Mouse (Mus musculus): ENCODE data around the gene Hscb. TPM values are rescaled to one million over a fixed set of nuclear protein-coding genes. Genes with fewer than 3 reads are reported as not detected.
A peak's percentile ranks its signal among the peaks of the same experiment; 100 is the strongest.
"Not testable (repeated sequence)": the region's sequence is repeated elsewhere in the genome, so short reads cannot be mapped to it uniquely, and the experiment has no call there.

Hscb gene
- total and polyA plus RNA-seq, 3 experiments, result 17.7 to 18.7 (median 18.5) TPM

DNA sequence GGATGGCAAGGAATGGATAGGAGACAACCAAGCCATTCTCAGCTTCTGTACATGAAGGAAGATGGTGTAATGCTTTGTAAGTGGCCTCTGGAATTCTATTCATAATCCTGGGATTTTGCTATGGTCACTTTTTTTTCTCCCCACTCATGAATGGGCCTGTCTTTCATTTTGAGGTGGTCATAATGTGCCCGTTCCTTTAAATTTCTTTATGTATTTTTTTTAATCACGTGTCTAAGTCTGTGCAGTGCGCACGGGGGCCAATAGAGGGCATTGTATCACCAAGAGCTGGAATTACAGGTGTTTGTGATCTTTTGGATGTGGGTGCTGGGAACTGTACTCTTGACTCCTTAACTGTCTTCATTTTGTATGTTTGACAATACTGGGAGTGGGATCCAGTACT is 888 bp upstream of the Hscb start:
- DNase-seq, result peak; percentile 38 to 57
- intact Hi-C loops (cut with DNase I), result loop anchor here (2.0 to 5.0 kb wide), 4 partner anchors 14 to 367 kb away; partner anchors contain the start of genes Ttc28 and Ulk1
- Histone ChIP-seq H3K27me3 (ENCODE audit: control insufficient read depth, insufficient read depth, low read length) (no peaks in the 10 kb centered on the region), H3K4me3 (peak overlapping the region; percentile 64), H3K79me2 (replicated peaks; ENCODE audit: control insufficient read depth, insufficient read depth, low read length) (no peaks in the 10 kb centered on the region), H3K27ac (peak overlapping the region; percentile 88), H3K4me1 (ENCODE audit: control insufficient read depth, insufficient read depth, low read length) (peaks cover 1% of the 10 kb centered on the region), H3K9ac (ENCODE audit: low read depth, low read length) (peak overlapping the region; percentile 18; the same call in 1 of the 2 replicates), H3K36me3 (ENCODE audit: control insufficient read depth, insufficient read depth, low read length) (no peaks in the 10 kb centered on the region)
- WGBS, result 10% methylated on average over 4 of the region's 4 CpGs
- TF ChIP-seq CTCF (IDR thresholded peaks at IDR 0.05) (peak; percentile 77), POLR2A (IDR thresholded peaks at IDR 0.05; ENCODE audit: insufficient read depth, low read depth, low read length) (no peak)

DNA sequence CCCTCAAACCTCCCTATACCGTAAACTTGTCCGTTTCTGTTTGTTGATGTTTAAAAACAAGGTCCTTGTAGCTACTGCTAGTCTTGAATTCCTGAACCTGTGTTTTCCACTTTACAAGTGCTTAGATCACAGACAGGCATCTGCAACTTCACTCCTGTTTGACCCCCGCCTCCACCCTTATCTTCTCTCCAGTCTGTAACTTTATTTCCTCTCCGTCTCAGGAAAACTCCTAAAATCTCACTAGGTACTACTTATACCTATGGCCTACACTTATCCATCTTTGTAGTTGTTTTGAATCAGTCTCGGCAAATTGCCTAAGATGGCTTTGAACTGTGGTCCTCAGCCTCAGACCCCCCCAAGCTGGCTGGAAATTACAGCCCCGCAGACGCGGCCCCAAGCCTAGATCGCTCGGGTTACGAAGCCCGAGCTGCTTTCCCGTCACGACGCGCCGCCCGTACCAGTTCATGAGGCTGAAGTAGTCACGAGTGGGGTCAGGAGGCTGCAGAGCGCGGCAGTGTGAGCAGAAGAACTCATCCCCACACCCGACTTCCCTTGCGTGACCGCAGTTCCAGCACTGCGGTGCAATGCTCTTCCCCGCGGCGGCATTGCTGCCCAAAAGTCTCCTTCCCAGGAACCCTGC is 419 bp downstream of the Hscb start:
- Histone ChIP-seq H3K27me3 (ENCODE audit: control insufficient read depth, insufficient read depth, low read length) (no peaks in the 10 kb centered on the region), H3K36me3 (ENCODE audit: control insufficient read depth, insufficient read depth, low read length) (no peaks in the 10 kb centered on the region), H3K79me2 (replicated peaks; ENCODE audit: control insufficient read depth, insufficient read depth, low read length) (no peaks in the 10 kb centered on the region), H3K27ac (peak overlapping the region; percentile 88), H3K4me3 (peak overlapping the region; percentile 64), H3K9ac (ENCODE audit: low read depth, low read length) (peak overlapping the region; percentile 69), H3K4me1 (ENCODE audit: control insufficient read depth, insufficient read depth, low read length) (peaks cover 1% of the 10 kb centered on the region)
- no peak for DNase-seq
- TF ChIP-seq CTCF (IDR thresholded peaks at IDR 0.05), result no peak
- TF ChIP-seq POLR2A (IDR thresholded peaks at IDR 0.05; ENCODE audit: insufficient read depth, low read depth, low read length), result no peak
- TF ChIP-seq EP300 (IDR thresholded peaks at IDR 0.05; ENCODE audit: insufficient read depth, low read depth, low read length), result no peak
- intact Hi-C loops (cut with DNase I), result loop anchor here (2.0 kb wide), 1 partner anchor 140 kb away; no protein-coding TSS in a partner anchor
- WGBS, result 5% methylated on average over 28 of the region's 28 CpGs

DNA sequence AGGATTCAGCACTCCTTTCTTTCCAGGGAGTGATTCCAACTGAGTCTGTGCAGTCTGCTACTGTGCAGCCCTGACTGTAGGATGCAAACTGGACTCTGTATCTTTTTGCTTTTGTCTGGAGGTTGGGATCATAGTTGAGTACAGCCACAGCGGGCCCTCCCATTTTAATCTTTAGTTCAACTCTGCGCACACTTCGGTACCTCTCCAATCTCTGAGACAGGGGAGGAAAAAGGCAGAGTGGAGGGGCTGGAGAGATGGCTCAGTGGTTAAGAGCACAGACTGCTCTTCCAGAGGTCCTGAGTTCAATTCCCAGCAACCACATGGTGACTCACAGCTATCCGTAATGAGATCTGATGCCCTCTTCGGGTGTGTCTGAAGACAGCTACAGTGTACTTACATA is 1.6 kb downstream of the Hscb start:
- intact Hi-C loops (cut with DNase I), result loop anchor here (2.0 kb wide), 1 partner anchor 141 kb away; no protein-coding TSS in a partner anchor
- H3K9ac ChIP-seq (ENCODE audit: low read depth, low read length); H3K36me3 ChIP-seq (ENCODE audit: control insufficient read depth, insufficient read depth, low read length); H3K79me2 ChIP-seq (replicated peaks; ENCODE audit: control insufficient read depth, insufficient read depth, low read length); H3K4me1 ChIP-seq (ENCODE audit: control insufficient read depth, insufficient read depth, low read length); H3K4me3 ChIP-seq; H3K27me3 ChIP-seq (ENCODE audit: control insufficient read depth, insufficient read depth, low read length); H3K27ac ChIP-seq; DNase-seq: not testable (repeated sequence)
- WGBS, result 92% methylated on average over 5 of the region's 5 CpGs

DNA sequence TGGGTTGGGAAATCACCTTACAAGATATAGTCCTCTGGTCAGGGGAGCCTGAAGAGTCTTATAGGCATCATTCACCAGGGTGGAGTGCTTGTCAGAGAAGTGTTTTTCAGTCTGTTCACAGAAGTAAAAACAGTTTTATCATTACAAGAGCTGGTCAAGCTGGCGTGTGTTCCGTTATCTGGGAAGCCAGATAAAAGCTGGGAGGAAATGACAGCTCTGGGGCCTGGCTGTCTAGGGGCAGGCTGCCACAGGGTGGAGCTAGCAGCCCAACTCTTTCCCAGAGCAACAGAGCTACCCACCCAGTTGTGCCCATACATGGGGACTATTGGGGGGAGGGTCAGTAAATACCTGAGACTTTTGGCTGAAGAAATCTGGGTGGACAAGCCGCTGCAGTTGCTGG is 3.6 kb downstream of the Hscb start:
- Histone ChIP-seq H3K9ac (ENCODE audit: low read depth, low read length) (no peak overlapping the region), H3K36me3 (ENCODE audit: control insufficient read depth, insufficient read depth, low read length) (no peaks in the 10 kb centered on the region), H3K27ac (peak overlapping the region; percentile 40; the same call in 1 of the 2 replicates), H3K4me1 (ENCODE audit: control insufficient read depth, insufficient read depth, low read length) (peaks cover 1% of the 10 kb centered on the region), H3K79me2 (replicated peaks; ENCODE audit: control insufficient read depth, insufficient read depth, low read length) (no peaks in the 10 kb centered on the region), H3K4me3 (no peak overlapping the region), H3K27me3 (ENCODE audit: control insufficient read depth, insufficient read depth, low read length) (no peaks in the 10 kb centered on the region)
- intact Hi-C loops (cut with DNase I), result loop anchor here (1.0 to 2.0 kb wide), 3 partner anchors 87 to 433 kb away; no protein-coding TSS in a partner anchor
- DNase-seq, result peak; percentile 74 to 77
- WGBS, result 3% methylated on average over 3 of the region's 3 CpGs
- no peak for TF ChIP-seq POLR2A (IDR thresholded peaks at IDR 0.05; ENCODE audit: insufficient read depth, low read depth, low read length)
- TF ChIP-seq CTCF (IDR thresholded peaks at IDR 0.05), result peak; percentile 85
- 0 out of 2 replicates have a peak, but pooled peaks have one; percentile 77 for TF ChIP-seq EP300 (IDR thresholded peaks at IDR 0.05; ENCODE audit: insufficient read depth, low read depth, low read length)

DNA sequence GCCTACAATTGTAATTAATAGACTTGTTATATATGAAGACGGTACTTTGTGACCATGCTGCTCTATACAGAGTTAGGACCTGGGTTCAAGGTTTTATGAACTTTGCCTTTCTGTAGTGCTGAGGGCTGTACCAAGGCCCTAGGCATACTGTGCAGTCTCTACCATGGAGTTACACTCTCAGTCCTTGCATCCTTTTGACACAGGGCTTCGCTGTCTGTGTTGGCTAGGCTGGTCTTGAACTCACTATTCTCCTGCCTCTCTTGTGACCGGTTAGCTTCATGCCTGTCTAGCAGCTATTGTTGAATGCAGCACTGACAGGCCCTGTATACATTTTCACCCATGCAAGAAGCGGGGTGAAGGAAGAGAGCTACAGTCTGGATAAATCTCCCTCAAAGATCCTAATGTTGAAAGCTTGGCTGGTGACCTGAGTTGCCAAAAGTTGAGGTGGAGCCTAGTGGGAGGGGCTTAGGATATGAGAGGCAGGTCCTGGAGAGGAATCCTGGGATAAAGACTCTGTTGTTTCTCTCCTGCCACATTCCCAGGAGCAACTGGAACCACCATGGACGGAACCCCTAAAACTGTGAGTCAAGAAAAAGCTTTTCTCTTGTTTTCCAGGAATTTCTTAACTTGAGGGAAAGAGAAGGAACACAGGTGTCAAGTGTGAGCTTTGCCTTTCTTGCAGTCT is 8.4 kb downstream of the Hscb start:
- WGBS, result 93% methylated on average over 5 of the region's 5 CpGs
- DNase-seq, result no peak
- intact Hi-C loops (cut with DNase I), result no loop called here
- H3K4me3 ChIP-seq, result no peak overlapping the region
- TF ChIP-seq CTCF (IDR thresholded peaks at IDR 0.05), result no peak
- no peak for TF ChIP-seq POLR2A (IDR thresholded peaks at IDR 0.05; ENCODE audit: insufficient read depth, low read depth, low read length)
- TF ChIP-seq EP300 (IDR thresholded peaks at IDR 0.05; ENCODE audit: insufficient read depth, low read depth, low read length), result no peak
- H3K36me3 ChIP-seq (ENCODE audit: control insufficient read depth, insufficient read depth, low read length), result no peaks in the 10 kb centered on the region
- H3K9ac ChIP-seq (ENCODE audit: low read depth, low read length), result no peak overlapping the region
- H3K27me3 ChIP-seq (ENCODE audit: control insufficient read depth, insufficient read depth, low read length), result no peaks in the 10 kb centered on the region
- H3K27ac ChIP-seq, result no peak overlapping the region
- no peaks in the 10 kb centered on the region for H3K79me2 ChIP-seq (replicated peaks; ENCODE audit: control insufficient read depth, insufficient read depth, low read length)
- no peaks in the 10 kb centered on the region for H3K4me1 ChIP-seq (ENCODE audit: control insufficient read depth, insufficient read depth, low read length)

DNA sequence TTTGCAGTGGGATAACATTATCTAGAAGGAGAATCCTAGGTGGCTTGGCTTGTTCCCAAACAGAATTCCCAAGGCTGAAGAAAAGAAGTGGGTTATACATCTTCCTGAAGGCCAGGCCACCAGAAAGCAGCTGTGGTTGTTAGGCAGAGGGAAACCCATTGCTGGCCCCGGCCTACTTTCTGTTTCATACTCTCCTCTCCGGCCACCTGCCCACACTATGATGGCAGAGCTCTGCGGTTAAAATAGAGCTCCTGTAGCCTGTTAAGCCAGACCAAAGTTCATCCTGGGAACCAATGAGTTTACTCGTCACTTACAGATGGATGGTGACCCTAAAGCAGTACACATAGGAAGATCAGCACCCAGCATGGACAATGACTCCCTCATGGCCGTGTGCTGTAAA is 12.0 kb downstream of the Hscb start:
- intact Hi-C loops (cut with DNase I), result no loop called here
- DNase-seq, result no peak
- Histone ChIP-seq H3K9ac (ENCODE audit: low read depth, low read length) (no peak overlapping the region), H3K27me3 (ENCODE audit: control insufficient read depth, insufficient read depth, low read length) (no peaks in the 10 kb centered on the region), H3K4me3 (no peak overlapping the region), H3K4me1 (ENCODE audit: control insufficient read depth, insufficient read depth, low read length) (no peaks in the 10 kb centered on the region), H3K36me3 (ENCODE audit: control insufficient read depth, insufficient read depth, low read length) (no peaks in the 10 kb centered on the region), H3K27ac (no peak overlapping the region), H3K79me2 (replicated peaks; ENCODE audit: control insufficient read depth, insufficient read depth, low read length) (no peaks in the 10 kb centered on the region)
- no peak for TF ChIP-seq EP300 (IDR thresholded peaks at IDR 0.05; ENCODE audit: insufficient read depth, low read depth, low read length)
- TF ChIP-seq POLR2A (IDR thresholded peaks at IDR 0.05; ENCODE audit: insufficient read depth, low read depth, low read length), result no peak
- no peak for TF ChIP-seq CTCF (IDR thresholded peaks at IDR 0.05)
- 91% methylated on average over 5 of the region's 5 CpGs for WGBS

Measured in heart, adult 2 months (tissue).